Mouse (Mus musculus) heart, embryonic 10.5 days (tissue): ENCODE measurements around the gene Olfr506. TPM values are rescaled to one million over a fixed set of nuclear protein-coding genes. Genes with fewer than 3 reads are reported as not detected.
"Not testable (repeated sequence)": the region's sequence is repeated elsewhere in the genome, so short reads cannot be mapped to it uniquely, and the experiment has no call there.

Experiments
- DNase-seq: peaks from one replicate; pipeline ENCODE4 v3.0.0-alpha.2; 2017; ENCODE audit warnings: low spot score
- H3K27ac ChIP-seq: fragments of 300-500 bp; sonication (generic); 2 replicates; pipeline ENCODE4 v1.5.1; 2016; ENCODE audit warnings: mild to moderate bottlenecking
- H3K27me3 ChIP-seq: fragments of 300-500 bp; sonication (generic); 2 replicates; pipeline ENCODE4 v1.6.1; 2016; ENCODE audit warnings: mild to moderate bottlenecking; ENCODE audit not compliant: poor library complexity, insufficient read depth, severe bottlenecking
- H3K36me3 ChIP-seq: fragments of 300-500 bp; sonication (generic); 2 replicates; pipeline ENCODE4 v1.6.1; 2016; ENCODE audit warnings: mild to moderate bottlenecking, moderate library complexity
- H3K4me1 ChIP-seq: fragments of 300-500 bp; sonication (generic); 2 replicates; pipeline ENCODE4 v1.6.1; 2016; ENCODE audit warnings: mild to moderate bottlenecking
- H3K4me3 ChIP-seq: fragments of 300-500 bp; sonication (generic); 2 replicates; pipeline ENCODE4 v1.5.1; 2016; ENCODE audit warnings: mild to moderate bottlenecking, moderate library complexity
- H3K9me3 ChIP-seq: fragments of 300-500 bp; sonication (generic); 2 replicates; pipeline ENCODE4 v1.6.1; 2016; ENCODE audit warnings: mild to moderate bottlenecking, moderate library complexity
- WGBS: fragments of 180-500 bp; shearing (Covaris S2); methylation state at CpG from one replicate; pipeline ENCODE4 v1.1.7; 2016; 5-methylcytosine and 5-hydroxymethylcytosine counted together
- polyA plus RNA-seq: library from polyadenylated mRNA; unstranded; fragments of >200 nt; fragmentation: Nextera tagmentation; extraction: Ambion mirVana; gene quantifications from 2 replicates; pipeline ENCODE4 v1.2.1, GENCODE M21; 2016

Gene Olfr506
- polyA plus RNA-seq, result not detected in 2 replicates

- H3K36me3 ChIP-seq, result no peaks in the 10 kb centered on the region
- H3K9me3 ChIP-seq, result no peaks in the 10 kb centered on the region
Measured at GRCm38 (mm10) chr7:108610487-108610886, at the start of gene Olfr506. Gene Olfr506, plus strand, starts transcription at chr7:108610787.

GRCm38 (mm10) chr7:108565693-108566092 lies 44.9 kb upstream of the Olfr506 start, which contains the start of gene Olfr504:
Gene Olfr504, minus strand, starts transcription at chr7:108565793.
- Histone ChIP-seq H3K4me1 (no peaks in the 10 kb centered on the region), H3K4me3 (no peak within 1 kb of the TSS), H3K27me3 (no peaks in the 10 kb centered on the region), H3K36me3 (no peaks in the 10 kb centered on the region), H3K27ac (no peak within 1 kb of the TSS), H3K9me3 (0 out of 2 replicates have a peak, but pooled peaks cover 3% of the 10 kb centered on the region)
- no peak for DNase-seq
- WGBS, result 57% methylated on average over 1 of the region's 1 CpGs

More at GRCm38 (mm10) chr7:108610487-108610886, at the start of gene Olfr506:
- Histone ChIP-seq H3K27me3 (no peaks in the 10 kb centered on the region), H3K4me1 (no peaks in the 10 kb centered on the region), H3K27ac (no peak within 1 kb of the TSS), H3K4me3 (no peak within 1 kb of the TSS)
- DNase-seq, result no peak

GRCm38 (mm10) chr7:108589797-108590196 lies 20.8 kb upstream of the Olfr506 start:
- no peak for DNase-seq
- H3K27ac ChIP-seq, result no peak overlapping the region
- H3K4me3 ChIP-seq, result no peak overlapping the region
- H3K27me3 ChIP-seq, result no peaks in the 10 kb centered on the region
- no peaks in the 10 kb centered on the region for H3K4me1 ChIP-seq
- H3K36me3 ChIP-seq, result no peaks in the 10 kb centered on the region
- H3K9me3 ChIP-seq, result peaks cover 7% of the 10 kb centered on the region; the same call in 1 of the 2 replicates
- WGBS, result 81% methylated on average over 1 of the region's 1 CpGs

GRCm38 (mm10) chr7:108601916-108602315 lies 8.7 kb upstream of the Olfr506 start:
- H3K36me3 ChIP-seq, H3K9me3 ChIP-seq, H3K27me3 ChIP-seq, DNase-seq, H3K27ac ChIP-seq, H3K4me3 ChIP-seq, H3K4me1 ChIP-seq: not testable (repeated sequence)
- 75% methylated on average over 3 of the region's 3 CpGs for whole genome bisulfite sequencing

GRCm38 (mm10) chr7:108614110-108614509 lies 3.5 kb downstream of the Olfr506 start:
- H3K27ac ChIP-seq, result no peak overlapping the region
- no peaks in the 10 kb centered on the region for H3K36me3 ChIP-seq
- H3K27me3 ChIP-seq, result no peaks in the 10 kb centered on the region
- H3K9me3 ChIP-seq, result no peaks in the 10 kb centered on the region
- no peak for DNase-seq
- no peaks in the 10 kb centered on the region for H3K4me1 ChIP-seq
- H3K4me3 ChIP-seq, result no peak overlapping the region
- 76% methylated on average over 2 of the region's 2 CpGs for WGBS

- WGBS, result 71% methylated on average over 3 of the region's 3 CpGs
- H3K27me3 ChIP-seq, H3K36me3 ChIP-seq, H3K4me1 ChIP-seq, DNase-seq, H3K27ac ChIP-seq, H3K4me3 ChIP-seq, H3K9me3 ChIP-seq: not testable (repeated sequence)
Measured at GRCm38 (mm10) chr7:108616781-108617180, 6.2 kb downstream of the Olfr506 start.

- no peak for DNase-seq
- 74% methylated on average over 2 of the region's 2 CpGs for WGBS
- no peaks in the 10 kb centered on the region for H3K9me3 ChIP-seq
Measured at GRCm38 (mm10) chr7:108621514-108621913, 10.9 kb downstream of the Olfr506 start, which contains the start of gene Olfr507. Gene Olfr507, plus strand, starts transcription at chr7:108621814.

GRCm38 (mm10) chr7:108629694-108630093 lies 19.1 kb downstream of the Olfr506 start, which contains the start of gene Olfr508:
Gene Olfr508, plus strand, starts transcription at chr7:108629994.
- Histone ChIP-seq H3K36me3 (no peaks in the 10 kb centered on the region), H3K27me3 (no peaks in the 10 kb centered on the region), H3K4me1 (no peaks in the 10 kb centered on the region), H3K9me3 (no peaks in the 10 kb centered on the region), H3K4me3 (no peak within 1 kb of the TSS), H3K27ac (no peak within 1 kb of the TSS)
- 80% methylated on average over 3 of the region's 3 CpGs for WGBS
- DNase-seq, result no peak

More at GRCm38 (mm10) chr7:108621514-108621913, 10.9 kb downstream of the Olfr506 start, which contains the start of gene Olfr507:
- no peaks in the 10 kb centered on the region for H3K27me3 ChIP-seq
- H3K27ac ChIP-seq, result no peak within 1 kb of the TSS
- H3K36me3 ChIP-seq, result no peaks in the 10 kb centered on the region
- no peak within 1 kb of the TSS for H3K4me3 ChIP-seq
- H3K4me1 ChIP-seq, result no peaks in the 10 kb centered on the region

GRCm38 (mm10) chr7:108651806-108652205 lies 41.2 kb downstream of the Olfr506 start, which contains the start of gene Olfr509:
Gene Olfr509, minus strand, starts transcription at chr7:108651906.
- Histone ChIP-seq H3K27me3 (no peaks in the 10 kb centered on the region), H3K36me3 (no peaks in the 10 kb centered on the region), H3K27ac (no peak within 1 kb of the TSS), H3K4me1 (no peaks in the 10 kb centered on the region), H3K9me3 (no peaks in the 10 kb centered on the region), H3K4me3 (no peak within 1 kb of the TSS)
- DNase-seq, result no peak

GRCm38 (mm10) chr7:108662419-108662818 lies 51.8 kb downstream of the Olfr506 start:
- 88% methylated on average over 3 of the region's 3 CpGs for WGBS

More at GRCm38 (mm10) chr7:108662419-108662818, 51.8 kb downstream of the Olfr506 start:
- H3K4me1 ChIP-seq, result no peaks in the 10 kb centered on the region
- no peak overlapping the region for H3K4me3 ChIP-seq
- 0 out of 2 replicates have a peak, but pooled peaks cover 3% of the 10 kb centered on the region for H3K9me3 ChIP-seq
- no peak for DNase-seq
- no peaks in the 10 kb centered on the region for H3K36me3 ChIP-seq
- H3K27me3 ChIP-seq, result no peaks in the 10 kb centered on the region
- H3K27ac ChIP-seq, result no peak overlapping the region

Other genes starting within 250 kb of the Olfr506 start
- not detected in 2 replicates for gene Olfr494, start 245.5 kb upstream of the Olfr506 start, polyA plus RNA-seq
- not detected in 2 replicates for gene Olfr495, start 217.6 kb upstream of the Olfr506 start, polyA plus RNA-seq
- not detected in 2 replicates for gene Olfr497, start 190.4 kb upstream of the Olfr506 start, polyA plus RNA-seq
- gene Olfr498, start 145.5 kb upstream of the Olfr506 start, polyA plus RNA-seq, result not detected in 2 replicates
- not detected in 2 replicates for gene Olfr502, start 85.7 kb upstream of the Olfr506 start, polyA plus RNA-seq
- gene Olfr503, start 66.3 kb upstream of the Olfr506 start, polyA plus RNA-seq, result not detected in 2 replicates
- gene Olfr504, start 45.0 kb upstream of the Olfr506 start, polyA plus RNA-seq, result not detected in 2 replicates
- gene Olfr507, start 11.0 kb downstream of the Olfr506 start, polyA plus RNA-seq, result not detected in 2 replicates
- gene Olfr508, start 19.2 kb downstream of the Olfr506 start, polyA plus RNA-seq, result not detected in 2 replicates
- gene Olfr509, start 41.1 kb downstream of the Olfr506 start, polyA plus RNA-seq, result not detected in 2 replicates
- not detected in 2 replicates for gene Olfr510, start 55.6 kb downstream of the Olfr506 start, polyA plus RNA-seq
- gene Olfr512, start 102.5 kb downstream of the Olfr506 start, polyA plus RNA-seq, result not detected in 2 replicates
- gene Olfr513, start 140.2 kb downstream of the Olfr506 start, polyA plus RNA-seq, result not detected in 2 replicates
- gene Olfr514, start 215.2 kb downstream of the Olfr506 start, polyA plus RNA-seq, result not detected in 2 replicates
- not detected in 2 replicates for gene Olfr516, start 239.7 kb downstream of the Olfr506 start, polyA plus RNA-seq